Mouse (Mus musculus) frontal cortex, adult (tissue): ENCODE measurements at regions not wholly inside any gene's neighbourhood (a gene's known extent, or its start where the extent isn't known, plus 50 kb on each side); places are given as distances from the start of the nearest gene placed in this dataset.

ENCODE experiments used
- ATAC-seq: cut with Nextera tagmentation; 2 replicates; pipeline ENCODE4 v1.9.2; 2017; ENCODE audit warnings: mild to moderate bottlenecking, moderate library complexity, mixed read lengths; ENCODE audit not compliant: low TSS enrichment

DNA sequence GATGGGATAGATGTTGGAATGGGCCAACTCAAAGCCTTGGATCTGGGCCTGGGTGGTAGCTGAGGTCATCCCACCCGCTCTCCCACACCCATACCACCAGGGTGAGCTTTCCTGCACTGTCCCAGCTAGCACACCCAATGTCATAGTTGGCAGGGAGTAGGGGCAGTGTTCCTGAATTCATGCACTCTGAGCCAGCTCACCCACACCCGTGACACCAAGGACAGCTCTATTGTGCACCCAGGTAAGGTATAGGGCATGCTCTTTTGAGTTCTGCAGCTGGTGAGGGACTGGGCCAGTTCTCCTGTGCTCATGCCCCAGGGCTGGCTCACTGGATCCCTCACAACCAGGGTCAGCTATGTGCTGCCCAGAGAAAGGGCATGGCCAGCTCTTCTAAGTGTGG, 64.8 kb upstream of the Peli2 start:
- no peak for ATAC-seq

DNA sequence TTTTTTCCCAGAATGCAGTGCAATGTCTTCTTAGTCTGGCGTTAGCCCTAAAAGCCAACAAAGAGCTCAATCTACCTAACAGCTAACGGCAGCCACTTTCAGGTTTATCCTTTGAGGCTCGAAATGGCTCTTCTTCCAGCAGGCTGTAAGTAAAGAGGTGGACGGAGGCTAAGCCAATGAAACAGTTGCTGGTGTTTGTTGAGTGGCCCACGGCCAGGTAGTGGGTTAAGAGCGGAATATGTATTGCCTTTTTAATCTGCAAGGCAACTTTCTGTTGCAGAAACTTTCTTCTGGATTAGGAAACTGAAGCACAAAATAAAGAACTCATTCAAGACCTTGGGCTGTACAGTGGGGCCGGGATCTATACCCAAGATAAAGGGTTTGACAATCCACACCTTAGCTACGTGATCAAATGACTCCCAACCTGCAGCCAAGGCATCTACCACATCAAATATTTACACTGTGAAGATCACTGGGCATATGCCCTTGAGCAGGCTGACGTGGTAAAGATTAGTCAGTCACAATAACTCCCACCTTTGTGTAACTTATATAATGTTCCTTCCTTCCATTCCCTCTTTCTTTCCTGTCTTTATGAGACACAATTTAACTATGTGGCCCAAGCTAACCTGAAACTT, 62.3 kb upstream of the Peli2 start:
- ATAC-seq: no peak

DNA sequence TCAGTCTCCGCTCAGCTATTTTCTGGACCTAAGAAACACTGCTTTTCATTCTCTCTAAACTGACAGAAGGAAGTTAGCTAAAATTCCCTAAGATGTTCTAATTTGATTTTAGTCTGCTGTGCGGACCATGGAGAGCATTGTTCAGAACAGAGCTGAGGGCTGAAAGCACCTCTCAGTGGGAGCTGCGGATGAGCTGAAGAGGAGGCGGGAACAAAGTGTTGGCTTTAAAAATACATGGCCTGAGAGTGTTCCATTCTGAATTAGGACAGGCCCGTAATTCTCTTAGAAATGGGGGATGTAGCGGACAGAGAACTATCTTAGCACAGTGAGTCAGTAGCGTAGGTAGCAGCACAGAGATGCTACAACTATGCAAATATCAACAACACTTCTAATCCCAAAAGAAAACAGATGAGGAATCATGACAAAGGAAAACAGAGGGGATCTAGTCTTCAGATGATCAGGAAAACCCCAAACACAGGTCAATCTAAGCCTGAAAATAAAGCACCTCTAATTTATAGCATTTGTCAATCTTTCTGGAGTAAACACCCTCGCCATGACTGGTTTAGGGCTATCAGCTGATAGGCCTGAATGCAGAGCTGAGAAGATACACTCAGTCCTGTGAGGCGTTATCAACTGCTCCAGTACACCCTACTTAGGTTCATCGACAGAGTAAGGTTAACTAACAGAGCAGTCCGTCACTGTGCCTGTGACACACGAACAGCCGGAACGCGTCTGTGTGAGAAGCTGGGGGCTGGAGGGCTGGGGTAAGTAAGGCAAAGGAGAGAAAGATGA, 60.8 kb upstream of the Peli2 start:
- peak; percentile 89 for ATAC-seq

DNA sequence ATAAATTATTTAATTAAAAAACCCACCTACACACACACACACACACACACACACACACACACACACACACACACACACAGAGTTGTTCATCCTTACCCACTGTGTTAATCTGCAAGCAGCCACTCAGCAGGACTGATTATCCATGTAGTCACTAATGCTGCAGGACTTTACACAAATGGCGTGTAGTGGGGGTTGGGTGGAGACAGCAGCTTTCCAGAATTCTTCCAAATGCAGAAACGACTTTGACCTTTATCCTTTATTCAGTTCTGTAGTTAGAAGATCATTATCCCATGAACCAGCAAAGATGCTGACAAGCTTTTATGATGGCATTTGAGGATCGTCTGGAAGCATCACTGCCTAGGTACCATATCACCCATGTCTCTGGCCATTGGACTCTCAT, 52.0 kb upstream of the Peli2 start:
- no peak for ATAC-seq
